Mouse (Mus musculus) intestine, postnatal 0 days (tissue): ENCODE results near the gene Trim38. TPM values are rescaled to one million over a fixed set of nuclear protein-coding genes. Genes with fewer than 3 reads are reported as not detected.

Source experiments
- ATAC-seq: fragments of 200-750 bp; cut with Nextera tagmentation; 2 replicates; pipeline ENCODE4 v1.8.0; 2017; ENCODE audit warnings: mild to moderate bottlenecking, moderate TSS enrichment, moderate library complexity
- H3K27ac ChIP-seq: fragments of 300-500 bp; sonication (generic); 2 replicates; pipeline ENCODE4 v1.5.1; 2014; ENCODE audit warnings: mild to moderate bottlenecking, low read depth, low read length, moderate library complexity
- H3K27me3 ChIP-seq: fragments of 300-500 bp; sonication (generic); replicated peaks from 2 replicates; pipeline ENCODE4 v1.6.1; 2014; ENCODE audit warnings: low read length, mixed read lengths; ENCODE audit not compliant: control insufficient read depth, insufficient read depth
- H3K36me3 ChIP-seq: fragments of 300-500 bp; sonication (generic); 2 replicates; pipeline ENCODE4 v1.6.1; 2014; ENCODE audit warnings: mild to moderate bottlenecking, moderate library complexity; ENCODE audit not compliant: control insufficient read depth, insufficient read depth
- H3K4me1 ChIP-seq: fragments of 300-500 bp; sonication (generic); replicated peaks from 2 replicates; pipeline ENCODE4 v1.6.1; 2014; ENCODE audit warnings: antibody characterized with exemption, low read length, mixed read lengths; ENCODE audit not compliant: control insufficient read depth, insufficient read depth
- H3K4me2 ChIP-seq: fragments of 300-500 bp; sonication (generic); replicated peaks from 2 replicates; pipeline ENCODE4 v1.6.1; 2014; ENCODE audit warnings: low read depth, mild to moderate bottlenecking, moderate library complexity
- H3K4me3 ChIP-seq: fragments of 300-500 bp; sonication (generic); 2 replicates; pipeline ENCODE4 v1.5.1; 2014; ENCODE audit warnings: low read depth, low read length
- H3K9ac ChIP-seq: fragments of 300-500 bp; sonication (generic); 2 replicates; pipeline ENCODE4 v1.6.1; 2014; ENCODE audit warnings: mild to moderate bottlenecking, low read depth, low read length
- H3K9me3 ChIP-seq: fragments of 300-500 bp; sonication (generic); 2 replicates; pipeline ENCODE4 v1.6.1; 2016; ENCODE audit warnings: mixed run types; ENCODE audit not compliant: control insufficient read depth
- CTCF ChIP-seq: sonication (generic); IDR thresholded peaks from 2 replicates; pipeline ENCODE4 v1.5.1; 2016; ENCODE audit warnings: low read depth, mild to moderate bottlenecking, control low read depth, antibody characterized with exemption, moderate library complexity
- whole genome bisulfite sequencing: fragments of 180-500 bp; shearing (Covaris S2); extraction: QIAGEN DNeasy Blood & Tissue Kit; methylation state at CpG from one replicate; pipeline ENCODE4 v1.1.7; 2014; 5-methylcytosine and 5-hydroxymethylcytosine counted together
- polyA plus RNA-seq: library from polyadenylated mRNA; unstranded; fragments of >200 nt; fragmentation: Nextera tagmentation; extraction: Ambion mirVana; gene quantifications from 2 replicates; pipeline ENCODE4 v1.2.1, GENCODE M21; 2015

Gene Trim38
- polyA plus RNA-seq, 1 experiment from 2014 or later: not detected

GRCm38 (mm10) chr13:23739922-23740252 is 29.8 kb upstream of the Trim38 start:
- H3K9ac ChIP-seq: peak overlapping the region; percentile 90
- no peaks in the 10 kb centered on the region for H3K4me1 ChIP-seq
- under 1% methylated on average over 14 of the region's 14 CpGs for WGBS

GRCm38 (mm10) chr13:23740256-23740840 is 29.4 kb upstream of the Trim38 start:
- Histone ChIP-seq H3K4me3 (peak overlapping the region; percentile 60), H3K4me2 (peak overlapping the region; percentile 85), H3K27ac (peak overlapping the region; percentile 97), H3K27me3 (no peaks in the 10 kb centered on the region), H3K9ac (peak overlapping the region; percentile 90), H3K9me3 (no peaks in the 10 kb centered on the region), H3K36me3 (no peaks in the 10 kb centered on the region), H3K4me1 (no peaks in the 10 kb centered on the region)
- no peak for ATAC-seq
- TF ChIP-seq CTCF: no peak
- 20% methylated on average over 13 of the region's 13 CpGs for WGBS

More at GRCm38 (mm10) chr13:23739922-23740252, 29.8 kb upstream of the Trim38 start:
- peak overlapping the region; percentile 60 for H3K4me3 ChIP-seq
- peak overlapping the region; percentile 85 for H3K4me2 ChIP-seq
- ATAC-seq: peak; percentile 49
- H3K27me3 ChIP-seq: no peaks in the 10 kb centered on the region
- H3K9me3 ChIP-seq: no peaks in the 10 kb centered on the region
- TF ChIP-seq CTCF: no peak
- H3K36me3 ChIP-seq: no peaks in the 10 kb centered on the region
- peak overlapping the region; percentile 97 for H3K27ac ChIP-seq

DNA sequence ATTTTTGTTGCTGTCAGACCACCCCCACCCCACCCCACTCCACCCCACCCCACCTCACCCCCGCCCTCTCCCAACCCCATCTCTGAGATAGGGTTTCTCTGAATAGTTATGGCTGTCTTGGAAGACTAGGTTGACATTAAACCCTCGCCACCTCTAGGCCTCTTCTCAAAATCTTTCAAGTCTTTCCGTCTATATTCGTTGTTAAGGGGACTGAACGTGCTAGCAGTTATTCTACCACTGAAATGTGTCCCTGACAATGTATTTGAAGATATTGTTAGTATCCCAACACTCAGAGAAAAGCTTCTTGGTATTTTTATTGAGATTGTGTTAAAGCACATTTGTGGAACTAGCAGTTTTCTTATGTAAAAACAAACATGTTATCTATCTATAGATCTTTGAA is 28.8 kb upstream of the Trim38 start:
- WGBS: 64% methylated on average over 5 of the region's 5 CpGs

GRCm38 (mm10) chr13:23742007-23742406 is 27.7 kb upstream of the Trim38 start:
- Histone ChIP-seq H3K4me1 (no peaks in the 10 kb centered on the region), H3K9me3 (no peaks in the 10 kb centered on the region), H3K36me3 (no peaks in the 10 kb centered on the region), H3K27me3 (no peaks in the 10 kb centered on the region), H3K4me3 (no peak overlapping the region), H3K9ac (no peak overlapping the region), H3K4me2 (no peak overlapping the region), H3K27ac (no peak overlapping the region)
- no peak for TF ChIP-seq CTCF
- ATAC-seq: no peak

More for the DNA sequence above, 28.8 kb upstream of the Trim38 start:
- Histone ChIP-seq H3K27me3 (no peaks in the 10 kb centered on the region), H3K9me3 (no peaks in the 10 kb centered on the region), H3K27ac (peak overlapping the region; percentile 97; the same call in 1 of the 2 replicates), H3K4me2 (peak overlapping the region; percentile 85), H3K4me3 (no peak overlapping the region), H3K36me3 (no peaks in the 10 kb centered on the region), H3K4me1 (no peaks in the 10 kb centered on the region), H3K9ac (no peak overlapping the region)
- ATAC-seq: no peak
- TF ChIP-seq CTCF: no peak

DNA sequence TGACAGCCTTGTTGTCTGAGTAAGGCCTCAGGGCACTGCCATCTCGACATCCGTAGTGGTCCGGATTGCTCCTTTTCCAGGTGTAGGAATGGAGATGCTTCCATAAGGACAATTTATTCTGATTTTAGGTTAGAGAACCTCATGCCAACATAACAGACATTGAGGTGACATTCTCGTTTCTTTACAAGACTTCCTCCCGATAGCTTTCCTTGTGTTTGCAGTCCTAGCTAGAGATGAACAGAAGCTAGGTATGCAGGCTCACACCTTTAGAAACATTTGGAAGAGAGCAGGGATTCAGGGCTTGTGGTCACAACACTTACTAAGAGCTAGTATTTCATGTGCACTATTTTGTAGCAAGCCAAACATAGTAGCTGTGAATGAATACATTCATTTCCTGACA is 26.5 kb upstream of the Trim38 start:
- no peak overlapping the region for H3K4me2 ChIP-seq
- peaks cover 4% of the 10 kb centered on the region; the same call in 1 of the 2 replicates for H3K4me1 ChIP-seq
- H3K9me3 ChIP-seq: no peaks in the 10 kb centered on the region
- no peak overlapping the region for H3K27ac ChIP-seq
- TF ChIP-seq CTCF: no peak
- no peak overlapping the region for H3K9ac ChIP-seq
- no peaks in the 10 kb centered on the region for H3K36me3 ChIP-seq
- no peaks in the 10 kb centered on the region for H3K27me3 ChIP-seq
- WGBS: 77% methylated on average over 5 of the region's 5 CpGs
- H3K4me3 ChIP-seq: no peak overlapping the region
- no peak for ATAC-seq

DNA sequence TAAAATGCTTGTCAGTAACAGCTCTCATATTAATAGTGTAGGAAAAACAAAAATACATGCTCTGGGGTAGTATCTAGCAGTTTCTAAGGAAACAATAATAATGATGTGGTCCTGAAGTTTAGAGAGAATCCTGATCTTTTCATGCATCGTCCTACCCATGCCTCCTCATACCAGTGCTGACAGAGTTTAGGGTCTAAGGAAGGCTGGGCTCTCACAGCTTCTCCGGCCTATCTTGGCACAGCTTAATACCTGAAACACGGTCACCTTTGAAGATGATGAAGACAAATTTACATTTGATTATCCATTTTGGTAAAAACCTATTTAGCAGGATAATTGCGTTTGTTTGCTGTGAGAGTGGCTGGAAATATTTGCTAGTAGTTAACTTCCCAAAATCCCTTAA is 25.8 kb upstream of the Trim38 start:
- no peak for ATAC-seq
- WGBS: 29% methylated on average over 4 of the region's 4 CpGs
- no peaks in the 10 kb centered on the region for H3K9me3 ChIP-seq
- no peak overlapping the region for H3K9ac ChIP-seq
- peak overlapping the region; percentile 36; the same call in 1 of the 2 replicates for H3K4me3 ChIP-seq
- TF ChIP-seq CTCF: no peak
- H3K36me3 ChIP-seq: no peaks in the 10 kb centered on the region
- H3K4me2 ChIP-seq: peak overlapping the region; percentile 68; the same call in 1 of the 2 replicates
- no peaks in the 10 kb centered on the region for H3K27me3 ChIP-seq
- peaks cover 4% of the 10 kb centered on the region; the same call in 1 of the 2 replicates for H3K4me1 ChIP-seq
- H3K27ac ChIP-seq: no peak overlapping the region
